Mouse (Mus musculus): ENCODE data around the gene Myh7b. TPM values are rescaled to one million over a fixed set of nuclear protein-coding genes. Genes with fewer than 3 reads are reported as not detected.
A peak's percentile ranks its signal among the peaks of the same experiment; 100 is the strongest.

Myh7b gene
- polyA plus RNA-seq, 1 experiment from 2014 or later: 0.67 TPM

GRCm38 (mm10) chr2:155681874-155682273, 70.9 kb downstream of the Myh7b start:
- WGBS: 86% methylated on average over 2 of the region's 2 CpGs
- no peaks in the 10 kb centered on the region for H3K9me3 ChIP-seq
- no peaks in the 10 kb centered on the region for H3K4me1 ChIP-seq
- H3K4me3 ChIP-seq: no peak overlapping the region
- H3K36me3 ChIP-seq (replicated peaks): peaks cover 13% of the 10 kb centered on the region
- no peaks in the 10 kb centered on the region for H3K27me3 ChIP-seq (ENCODE audit: poor library complexity, severe bottlenecking)
- DNase-seq (ENCODE audit: extremely low spot score, low spot score): no peak
- H3K27ac ChIP-seq: no peak overlapping the region

DNA sequence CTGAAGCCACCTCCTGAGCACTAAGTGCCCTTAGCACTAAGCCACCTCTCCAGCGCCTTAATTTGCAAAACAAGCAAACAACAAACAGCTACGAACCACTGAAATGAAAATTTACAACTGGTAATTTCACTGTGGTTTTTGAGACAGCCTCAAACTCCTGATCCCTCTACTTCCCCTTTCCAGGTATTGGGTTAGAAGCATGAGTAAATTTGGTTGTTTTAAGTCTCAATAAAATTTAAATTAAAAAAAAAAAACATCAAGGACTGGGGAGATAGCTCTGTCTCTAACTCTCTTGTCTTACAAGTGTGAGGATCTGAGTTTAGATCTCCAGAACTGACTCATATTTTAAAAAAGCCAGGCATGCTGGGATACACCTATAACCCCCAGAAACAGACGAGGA, 72.1 kb downstream of the Myh7b start:
- Histone ChIP-seq H3K36me3 (replicated peaks) (peaks cover 25% of the 10 kb centered on the region), H3K4me3 (no peak overlapping the region), H3K27ac (no peak overlapping the region), H3K4me1 (no peaks in the 10 kb centered on the region), H3K27me3 (ENCODE audit: poor library complexity, severe bottlenecking) (no peaks in the 10 kb centered on the region), H3K9me3 (no peaks in the 10 kb centered on the region)
- 77% methylated on average over 3 of the region's 3 CpGs for WGBS
- no peak for DNase-seq (ENCODE audit: extremely low spot score, low spot score)

GRCm38 (mm10) chr2:155683821-155684220, 72.8 kb downstream of the Myh7b start:
- H3K27me3 ChIP-seq (ENCODE audit: poor library complexity, severe bottlenecking): no peaks in the 10 kb centered on the region
- 93% methylated on average over 5 of the region's 5 CpGs for WGBS
- H3K4me3 ChIP-seq: no peak overlapping the region
- H3K36me3 ChIP-seq (replicated peaks): peaks cover 26% of the 10 kb centered on the region
- no peaks in the 10 kb centered on the region for H3K9me3 ChIP-seq
- no peaks in the 10 kb centered on the region for H3K4me1 ChIP-seq
- no peak for DNase-seq (ENCODE audit: extremely low spot score, low spot score)
- no peak overlapping the region for H3K27ac ChIP-seq

MicroRNA genes within 50 kb of the gene (microRNA counts, 519-probe panel; counts per million panel counts)
- microRNA mmu-miR-499: 341 counts per million, percentile 65 among the panel's probes with 10 or more counts

Small RNA genes within 50 kb of the gene (microRNA-seq; reads per million reads assigned to microRNA genes)
- gene Mir499: 11.1 reads per million, percentile 22 among the genes with 10 or more reads in this experiment

Other genes with a start within 250 kb of the Myh7b start
- 28.9 and 33.7 TPM in 2 replicates for gene Trp53inp2, start 230.2 kb upstream of the Myh7b start, polyA plus RNA-seq (2016; fragmentation: Nextera tagmentation; extraction: Ambion mirVana)
- gene Ncoa6, start 137.3 kb upstream of the Myh7b start, polyA plus RNA-seq (2016; fragmentation: Nextera tagmentation; extraction: Ambion mirVana): 22.9 and 23.7 TPM in 2 replicates
- gene Acss2, start 93.3 kb upstream of the Myh7b start, polyA plus RNA-seq (2016; fragmentation: Nextera tagmentation; extraction: Ambion mirVana): 13.1 and 14.3 TPM in 2 replicates
- 9.8 and 10.9 TPM in 2 replicates for gene Ggt7, start 93.0 kb upstream of the Myh7b start, polyA plus RNA-seq (2016; fragmentation: Nextera tagmentation; extraction: Ambion mirVana)
- gene Gss, start 18.4 kb upstream of the Myh7b start, polyA plus RNA-seq (2016; fragmentation: Nextera tagmentation; extraction: Ambion mirVana): 22.6 and 24.2 TPM in 2 replicates
- 116 and 126 TPM in 2 replicates for gene Trpc4ap, start 81.2 kb downstream of the Myh7b start, polyA plus RNA-seq (2016; fragmentation: Nextera tagmentation; extraction: Ambion mirVana)
- gene Edem2, start 118.3 kb downstream of the Myh7b start, polyA plus RNA-seq (2016; fragmentation: Nextera tagmentation; extraction: Ambion mirVana): 30.5 and 30.9 TPM in 2 replicates
- gene Gm17581, start 124.7 kb downstream of the Myh7b start, polyA plus RNA-seq (2016; fragmentation: Nextera tagmentation; extraction: Ambion mirVana): not detected in 2 replicates
- 1.1 TPM in 2 replicates for gene Procr, start 139.9 kb downstream of the Myh7b start, polyA plus RNA-seq (2016; fragmentation: Nextera tagmentation; extraction: Ambion mirVana)
- 0.17 and 0.35 TPM in 2 replicates for gene Mmp24, start 164.1 kb downstream of the Myh7b start, polyA plus RNA-seq (2016; fragmentation: Nextera tagmentation; extraction: Ambion mirVana)
- gene BC029722, start 208.2 kb downstream of the Myh7b start, polyA plus RNA-seq (2016; fragmentation: Nextera tagmentation; extraction: Ambion mirVana): 5.9 and 6.8 TPM in 2 replicates
- 241 and 249 TPM in 2 replicates for gene Eif6, start 215.7 kb downstream of the Myh7b start, polyA plus RNA-seq (2016; fragmentation: Nextera tagmentation; extraction: Ambion mirVana)
- gene Fam83c, start 223.6 kb downstream of the Myh7b start, polyA plus RNA-seq (2016; fragmentation: Nextera tagmentation; extraction: Ambion mirVana): 0.26 and 0.29 TPM in 2 replicates

All from forebrain, embryonic 10.5 days (tissue).